Mouse (Mus musculus) MEL (cell line): ENCODE results near the gene Prdx1.

Experiments
- EP300 ChIP-seq, 2 experiments: IDR thresholded peaks; 2 replicates each; pipeline ENCODE4 v1.6.1; 2011; ENCODE audit warnings: improper control_type of control experiment in 2 of 2, low read length in 2 of 2, low read depth in 1 of 2, mild to moderate bottlenecking in 1 of 2
- MXI1 ChIP-seq: IDR thresholded peaks from 2 replicates; pipeline ENCODE4 v1.6.1; 2011; ENCODE audit warnings: mild to moderate bottlenecking, low read depth, low read length, improper control_type of control experiment
- POLR2A ChIP-seq, 2 experiments: IDR thresholded peaks; 2 replicates each; pipeline ENCODE4 v1.6.1; 2011 to 2012; ENCODE audit warnings: low read length in 2 of 2, mild to moderate bottlenecking in 2 of 2, control low read depth in 1 of 2, improper control_type of control experiment in 1 of 2, low read depth in 1 of 2, moderate library complexity in 1 of 2; ENCODE audit not compliant: control insufficient read depth in 1 of 2, insufficient read depth in 1 of 2, poor library complexity in 1 of 2
- ZKSCAN1 ChIP-seq: IDR thresholded peaks from 2 replicates; pipeline ENCODE4 v1.6.1; 2012; ENCODE audit warnings: low read depth, mild to moderate bottlenecking, inconsistent platforms, low read length, improper control_type of control experiment, moderate library complexity
- ZNF384 ChIP-seq: IDR thresholded peaks from 2 replicates; pipeline ENCODE4 v1.6.1; 2012; ENCODE audit warnings: low read depth, mild to moderate bottlenecking, inconsistent platforms, low read length, improper control_type of control experiment

- no peak for TF ChIP-seq POLR2A (IDR thresholded peaks at IDR 0.05; ENCODE audit: control insufficient read depth in 1 of 2, insufficient read depth in 1 of 2, low read depth in 1 of 2, low read length in 2 of 2, poor library complexity in 1 of 2)
- TF ChIP-seq MXI1: no peak
- TF ChIP-seq EP300 (IDR thresholded peaks at IDR 0.05; ENCODE audit: low read depth in 1 of 2, low read length in 2 of 2): peak in 1 of 2 experiments; percentile 29; a peak in 1 of 4 replicates
- TF ChIP-seq ZNF384: no peak
- no peak for TF ChIP-seq ZKSCAN1
Measured at GRCm38 (mm10) chr4:116655100-116655499, 30.2 kb upstream of the Prdx1 start.
